Comparison of ENCODE assay signal across 8 mouse cellular contexts in the genomic region with DNA sequence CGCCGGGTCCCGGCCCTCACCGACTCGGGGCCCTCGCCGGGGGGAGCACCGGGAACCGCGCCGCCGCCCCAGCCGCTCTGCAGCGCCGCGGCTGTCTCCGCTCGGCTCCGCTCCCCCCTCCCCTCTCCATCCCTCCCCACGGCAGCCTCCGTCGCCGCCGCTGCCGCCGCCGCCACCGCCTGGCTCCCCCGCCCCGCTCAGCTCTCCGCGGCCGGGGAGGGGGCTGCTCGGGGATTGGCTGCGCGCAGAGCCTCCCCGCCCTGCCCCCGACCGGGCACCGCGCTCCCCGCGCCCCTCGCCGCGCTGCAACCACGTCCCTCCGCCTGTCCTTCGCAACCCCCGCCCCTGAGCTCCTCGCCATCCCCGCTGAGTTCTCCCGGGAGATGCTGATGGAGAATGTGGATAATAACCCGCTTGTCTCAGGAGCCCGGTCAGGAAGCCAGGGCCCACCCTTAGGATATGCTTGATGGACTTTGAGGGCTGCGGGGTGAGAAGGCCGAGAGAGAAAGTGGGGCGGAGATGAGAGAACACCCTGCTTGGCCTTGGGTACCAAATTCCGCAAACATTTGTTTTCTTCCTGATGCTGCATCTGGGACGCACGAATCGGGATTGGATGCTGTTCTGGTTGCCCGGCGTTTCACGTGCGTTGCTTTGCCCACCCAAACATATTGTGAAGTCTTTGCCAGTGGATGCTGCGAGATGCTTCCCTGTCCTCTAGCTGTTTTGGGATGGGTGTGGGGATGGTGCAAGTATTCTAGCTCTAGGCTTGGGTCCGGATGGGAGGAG. TPM values are rescaled to one million over a fixed set of nuclear protein-coding genes. Genes with fewer than 3 reads are reported as not detected.
A peak's percentile ranks its signal among the peaks of the same experiment; 100 is the strongest.
DNase-seq lines count a peak whose midpoint lies in the region; ATAC-seq and TF ChIP-seq lines count a peak whose summit lies in the region.

Fam131b (minus strand) TSS at position 162 of the 786 bp plus-strand sequence.

- TF ChIP-seq CTCF in lung, adult 2 months (IDR thresholded peaks at IDR 0.05; ENCODE audit: insufficient read depth, low read length) = no peak
- no peak for TF ChIP-seq CTCF in cortical plate, adult 2 months (IDR thresholded peaks at IDR 0.05; ENCODE audit: extremely low read depth, insufficient read depth, low read length)
- no peak for TF ChIP-seq CTCF in liver, embryonic 14.5 days (IDR thresholded peaks at IDR 0.05; ENCODE audit: low read depth)
- no peak for TF ChIP-seq CTCF in olfactory bulb, adult 2 months (IDR thresholded peaks at IDR 0.05; ENCODE audit: insufficient read depth, low read depth, low read length)

- H3K4me2 ChIP-seq in kidney, embryonic 16.5 days (replicated peaks; ENCODE audit: low read depth, low read length) = peak within 1 kb of the TSS; percentile 100
- peak within 1 kb of the TSS; percentile 49 for H3K4me2 ChIP-seq in liver, embryonic 14.5 days (ENCODE audit: low read depth)

- DNase-seq in lung, adult 2 months = peak; percentile 12
- no peak for DNase-seq in lung, postnatal 36 days
- peak; percentile 26 to 27 for DNase-seq in heart, adult 9 months (ENCODE audit: low spot score in 2 of 2)
- DNase-seq in liver, embryonic 14.5 days (ENCODE audit: low read depth in 3 of 3, low spot score in 3 of 3) = no peak

- H3K27me3 ChIP-seq in kidney, embryonic 16.5 days (ENCODE audit: insufficient read depth, low read length) = peaks cover 48% of the 10 kb centered on the region
- peaks cover 47% of the 10 kb centered on the region for H3K27me3 ChIP-seq in liver, embryonic 14.5 days (ENCODE audit: control insufficient read depth, insufficient read depth, low read length)

- H3K36me3 ChIP-seq in kidney, embryonic 16.5 days (ENCODE audit: insufficient read depth, low read length) = no peaks in the 10 kb centered on the region
- no peaks in the 10 kb centered on the region for H3K36me3 ChIP-seq in liver, embryonic 14.5 days (replicated peaks; ENCODE audit: control insufficient read depth, insufficient read depth, low read depth)

- ATAC-seq in kidney, embryonic 16.5 days (ENCODE audit: low FRiP score, low TSS enrichment) = peak; percentile 78
- ATAC-seq in liver, embryonic 14.5 days (ENCODE audit: insufficient read depth) = no peak
- ATAC-seq in erythroid progenitor cell, adult 5-6 weeks (replicated peaks; ENCODE audit: low FRiP score, poor library complexity, severe bottlenecking) = no peak

- WGBS in lung, adult 2 months = under 1% methylated on average over 44 of the region's 68 CpGs
- 0% methylated on average over 38 of the region's 68 CpGs for WGBS in kidney, embryonic 16.5 days
- WGBS in liver, embryonic 14.5 days (ENCODE audit: insufficient replicate concordance) = 2% methylated on average over 51 of the region's 68 CpGs
- under 1% methylated on average over 64 of the region's 68 CpGs for WGBS in olfactory bulb, adult 2 months

- TF ChIP-seq POLR2A in lung, adult 2 months (IDR thresholded peaks at IDR 0.05; ENCODE audit: borderline replicate concordance, extremely low read depth, low read depth, low read length) = no peak
- peak; percentile 48; the same call in 1 of the 2 replicates for TF ChIP-seq POLR2A in cortical plate, adult 2 months (IDR thresholded peaks at IDR 0.05; ENCODE audit: extremely low read depth, insufficient read depth, low read length)
- TF ChIP-seq POLR2A in olfactory bulb, adult 2 months (IDR thresholded peaks at IDR 0.05; ENCODE audit: insufficient read depth, low read depth, low read length) = peak; percentile 43

- TF ChIP-seq EP300 in liver, embryonic 14.5 days (IDR thresholded peaks at IDR 0.05; ENCODE audit: low read depth) = no peak

- peak within 1 kb of the TSS; percentile 97 for H3K27ac ChIP-seq in cortical plate, adult 2 months (ENCODE audit: insufficient read depth, low read length)
- H3K27ac ChIP-seq in kidney, embryonic 16.5 days (ENCODE audit: low read length) = no peak within 1 kb of the TSS
- no peak within 1 kb of the TSS for H3K27ac ChIP-seq in liver, embryonic 14.5 days
- peak within 1 kb of the TSS; percentile 96 for H3K27ac ChIP-seq in olfactory bulb, adult 2 months (ENCODE audit: insufficient read depth, low read depth, low read length)

- H3K9me3 ChIP-seq in kidney, embryonic 16.5 days (ENCODE audit: low read length) = no peaks in the 10 kb centered on the region
- no peaks in the 10 kb centered on the region for H3K9me3 ChIP-seq in liver, embryonic 14.5 days (ENCODE audit: control insufficient read depth, low read length)

- peak within 1 kb of the TSS; percentile 44 for H3K4me3 ChIP-seq in lung, adult 2 months (replicated peaks; ENCODE audit: extremely low read depth, low read depth, low read length)
- peak within 1 kb of the TSS; percentile 92 for H3K4me3 ChIP-seq in cortical plate, adult 2 months (ENCODE audit: insufficient read depth, low read length)
- peak within 1 kb of the TSS; percentile 65 for H3K4me3 ChIP-seq in kidney, embryonic 16.5 days (ENCODE audit: low read length)
- H3K4me3 ChIP-seq in liver, embryonic 14.5 days (ENCODE audit: insufficient read depth in 1 of 2, low read depth in 2 of 2, low read length in 2 of 2) = peak within 1 kb of the TSS in 1 of 2 experiments; percentile 33; a peak in 2 of 4 replicates
- H3K4me3 ChIP-seq in olfactory bulb, adult 2 months (ENCODE audit: insufficient read depth, low read depth, low read length) = peak within 1 kb of the TSS; percentile 85

- H3K4me1 ChIP-seq in lung, adult 2 months (ENCODE audit: control insufficient read depth, insufficient read depth, low read length) = peaks cover 5% of the 10 kb centered on the region
- no peaks in the 10 kb centered on the region; the same call in 1 of the 2 replicates for H3K4me1 ChIP-seq in cortical plate, adult 2 months (ENCODE audit: control insufficient read depth, insufficient read depth, low read length)
- peaks cover 18% of the 10 kb centered on the region for H3K4me1 ChIP-seq in kidney, embryonic 16.5 days (ENCODE audit: insufficient read depth, low read length)
- peaks cover 0 to 3% of the 10 kb centered on the region in 2 experiments; a peak in 2 of 4 replicates for H3K4me1 ChIP-seq in liver, embryonic 14.5 days (replicated peaks; ENCODE audit: control insufficient read depth in 2 of 2, insufficient read depth in 2 of 2, low read length in 1 of 2)
- peaks cover 12% of the 10 kb centered on the region for H3K4me1 ChIP-seq in olfactory bulb, adult 2 months (ENCODE audit: control insufficient read depth, insufficient read depth, low read length)

- peak within 1 kb of the TSS; percentile 60 for H3K9ac ChIP-seq in kidney, embryonic 16.5 days (replicated peaks; ENCODE audit: low read length)
- H3K9ac ChIP-seq in liver, embryonic 14.5 days (replicated peaks) = no peak within 1 kb of the TSS

RNA-seq across cellular contexts. Expression of gene Fam131b, which starts in this region (rescaled TPM):
- polyA plus RNA-seq in lung, adult 2 months (2012; rRNA removed) = 0.42 and 0.45 TPM in 2 replicates
- polyA plus RNA-seq in cortical plate, adult 2 months (2012; rRNA removed) = 88.0 and 88.1 TPM in 2 replicates
- 0.11 and 0.13 TPM in 2 replicates for polyA plus RNA-seq in kidney, embryonic 16.5 days (2015; fragmentation: Nextera tagmentation; extraction: Ambion mirVana)
- polyA plus RNA-seq in liver, embryonic 14.5 days (2012; rRNA removed) = 0.08 TPM in 2 replicates
- 0.06 TPM in 1 of 2 replicates, not detected in the other for polyA plus RNA-seq in liver, embryonic 14.5 days (2014; fragmentation: Nextera tagmentation; extraction: Ambion mirVana)
- polyA plus RNA-seq in olfactory bulb, adult 2 months (2012; ENCODE audit: insufficient read depth, insufficient read length, low replicate concordance, missing spikeins) = not detected in 2 replicates
- total RNA-seq in erythroid progenitor cell, adult 5-6 weeks (2015; ENCODE audit: low replicate concordance) = not detected in 2 replicates
- not detected in 2 replicates for total RNA-seq in erythroid progenitor cell, adult 5-6 weeks (2017; ENCODE audit: low replicate concordance)

Comparison
In these comparisons a context has a peak if more than half of its experiments do, and no peak if none do; other contexts are left out.
1. RNA of gene Fam131b (polyA plus RNA-seq): 88.0 to 88.1 TPM in cortical plate, adult 2 months and not detected in olfactory bulb, adult 2 months; 0.42 to 0.45 TPM in lung, adult 2 months, 0.11 to 0.13 TPM in kidney, embryonic 16.5 days and 0.06 to 0.08 TPM in liver, embryonic 14.5 days; every median in the first group is over 10 times any median in the second.
2. Peak in DNase-seq and H3K4me3 ChIP-seq in lung, adult 2 months; RNA of the gene not detected or under 1 TPM.
3. Peak in ATAC-seq, H3K4me3 ChIP-seq, H3K9ac ChIP-seq and H3K4me2 ChIP-seq in kidney, embryonic 16.5 days; RNA of the gene not detected or under 1 TPM.
4. DNase-seq: peak in heart, adult 9 months (2 of 2); none in lung, postnatal 36 days (single experiment) and liver, embryonic 14.5 days (0 of 3).
5. H3K27ac ChIP-seq: peak in cortical plate, adult 2 months (single experiment) and olfactory bulb, adult 2 months (single experiment); none in kidney, embryonic 16.5 days (single experiment) and liver, embryonic 14.5 days (single experiment).